Comparison of ENCODE assay signal across 11 mouse cellular contexts in the genomic region with DNA sequence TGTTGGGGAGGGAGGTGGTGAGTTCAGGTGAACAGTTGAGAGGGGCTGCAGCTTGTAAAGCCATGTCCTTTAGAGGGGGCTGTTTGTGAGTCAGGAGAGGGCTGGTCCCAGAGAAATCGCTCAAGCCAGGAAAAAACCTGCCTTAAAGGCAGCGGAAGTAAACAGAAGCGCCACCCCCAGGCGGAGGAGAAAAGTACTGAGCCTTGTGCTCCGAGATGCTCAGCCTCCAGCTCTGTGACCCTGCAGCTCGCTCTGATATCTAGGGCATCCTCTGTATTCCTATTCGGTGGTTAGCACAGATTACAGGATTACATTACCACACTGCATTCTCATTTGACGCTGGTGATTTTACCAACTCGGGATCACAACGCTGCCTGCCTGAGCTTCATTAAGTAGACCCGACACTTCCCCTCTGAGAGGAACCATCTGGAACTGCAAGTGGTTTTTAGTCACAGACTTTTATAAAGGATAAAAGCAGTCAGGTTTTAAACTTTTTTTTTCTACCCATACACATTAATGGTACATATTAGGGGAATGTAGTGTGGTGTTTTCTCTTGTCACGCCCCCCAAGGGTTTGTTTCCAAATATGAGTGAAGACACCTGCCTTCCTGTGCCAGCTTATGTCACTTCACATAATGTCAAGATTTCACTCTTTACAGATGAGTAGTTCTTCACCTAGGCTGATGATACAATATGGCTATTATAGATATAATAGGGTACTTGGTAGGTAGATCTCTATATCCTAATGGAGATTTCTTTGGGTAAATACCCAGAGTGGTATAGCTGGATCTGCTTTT.
A peak's percentile ranks its signal among the peaks of the same experiment; 100 is the strongest.
DNase-seq lines count a peak whose midpoint lies in the region; ATAC-seq and TF ChIP-seq lines count a peak whose summit lies in the region.
"Had no signal": no experiment of that assay in that cellular context is flagged by ENCODE, and none has a peak within 500 bp of the region (broad histone marks: within the 10 kb centered on the region; RNA-seq: fewer than 3 reads in every experiment).

No protein-coding gene starts in this region.

- peaks cover 6% of the 10 kb centered on the region for H3K4me1 ChIP-seq in hindbrain, embryonic 10.5 days (replicated peaks)
- no peaks in the 10 kb centered on the region for H3K4me1 ChIP-seq in hindbrain, embryonic 16.5 days (ENCODE audit: control insufficient read depth, insufficient read depth, low read depth, low read length)
- no peaks in the 10 kb centered on the region for H3K4me1 ChIP-seq in lung, embryonic 14.5 days (ENCODE audit: insufficient read depth)
- peaks cover 7% of the 10 kb centered on the region; the same call in 1 of the 2 replicates for H3K4me1 ChIP-seq in limb, embryonic 11.5 days (ENCODE audit: control insufficient read depth, insufficient read depth, low read length)
- H3K4me1 ChIP-seq: forebrain, embryonic 15.5 days; lung, embryonic 15.5 days had no signal

- H3K4me3 ChIP-seq in hindbrain, embryonic 10.5 days, result no peak overlapping the region
- no peak overlapping the region for H3K4me3 ChIP-seq in hindbrain, embryonic 16.5 days (ENCODE audit: low read length)
- no peak overlapping the region for H3K4me3 ChIP-seq in lung, embryonic 14.5 days (ENCODE audit: low read depth, low read length)
- H3K4me3 ChIP-seq in limb, embryonic 11.5 days (ENCODE audit: low read depth, low read length), result no peak overlapping the region
- H3K4me3 ChIP-seq: forebrain, embryonic 15.5 days; lung, embryonic 15.5 days had no signal

- H3K27ac ChIP-seq in hindbrain, embryonic 10.5 days, result no peak overlapping the region
- H3K27ac ChIP-seq in hindbrain, embryonic 16.5 days (ENCODE audit: low read depth, low read length), result no peak overlapping the region; the same call in 1 of the 2 replicates
- H3K27ac ChIP-seq in lung, embryonic 14.5 days (ENCODE audit: low read depth), result no peak overlapping the region
- no peak overlapping the region for H3K27ac ChIP-seq in limb, embryonic 11.5 days (replicated peaks; ENCODE audit: low read depth, low read length)
- H3K27ac ChIP-seq: forebrain, embryonic 15.5 days; lung, embryonic 15.5 days had no signal

- peak; percentile 7 for DNase-seq in hindbrain, embryonic 10.5 days (ENCODE audit: low spot score)
- peak; percentile 48 for DNase-seq in lung, embryonic 14.5 days
- no peak for DNase-seq in lung, postnatal 4 days
- peak; percentile 18 for DNase-seq in ZHBTc4 (ENCODE audit: low read depth, low spot score)
- peak; percentile 50 for DNase-seq in limb, embryonic 11.5 days (ENCODE audit: low spot score)
- no peak for DNase-seq in layer of hippocampus, postnatal 14 days (ENCODE audit: low spot score in 2 of 2)
- DNase-seq in frontal cortex, postnatal 36 days (ENCODE audit: low spot score in 2 of 2), result no peak
- DNase-seq: layer of hippocampus, postnatal 36 days had no signal

- H3K27me3 ChIP-seq in hindbrain, embryonic 10.5 days (ENCODE audit: insufficient read depth, poor library complexity, severe bottlenecking), result no peaks in the 10 kb centered on the region
- no peaks in the 10 kb centered on the region for H3K27me3 ChIP-seq in hindbrain, embryonic 16.5 days (replicated peaks; ENCODE audit: control insufficient read depth, insufficient read depth, low read length)
- no peaks in the 10 kb centered on the region for H3K27me3 ChIP-seq in lung, embryonic 14.5 days (ENCODE audit: insufficient read depth, low read length)
- no peaks in the 10 kb centered on the region for H3K27me3 ChIP-seq in limb, embryonic 11.5 days (ENCODE audit: control insufficient read depth, insufficient read depth, low read length)
- H3K27me3 ChIP-seq: forebrain, embryonic 15.5 days; lung, embryonic 15.5 days had no signal

- no peak for ATAC-seq in hindbrain, embryonic 16.5 days
- ATAC-seq in lung, embryonic 14.5 days (ENCODE audit: insufficient read depth), result no peak
- no peak for ATAC-seq in limb, embryonic 11.5 days (ENCODE audit: insufficient number of reproducible peaks, low FRiP score, low TSS enrichment, low read depth)
- ATAC-seq: forebrain, embryonic 15.5 days had no signal

- H3K36me3 ChIP-seq in hindbrain, embryonic 10.5 days, result no peaks in the 10 kb centered on the region
- H3K36me3 ChIP-seq in hindbrain, embryonic 16.5 days (ENCODE audit: control insufficient read depth, insufficient read depth, low read length), result no peaks in the 10 kb centered on the region
- H3K36me3 ChIP-seq in lung, embryonic 14.5 days (ENCODE audit: insufficient read depth), result no peaks in the 10 kb centered on the region
- H3K36me3 ChIP-seq in limb, embryonic 11.5 days (ENCODE audit: control insufficient read depth, insufficient read depth, low read length), result no peaks in the 10 kb centered on the region
- H3K36me3 ChIP-seq: lung, embryonic 15.5 days had no signal

- WGBS in hindbrain, embryonic 10.5 days, result 59% methylated on average over 12 of the region's 12 CpGs
- 54% methylated on average over 11 of the region's 12 CpGs for WGBS in hindbrain, embryonic 16.5 days
- WGBS in lung, embryonic 14.5 days, result 47% methylated on average over 12 of the region's 12 CpGs
- 51% methylated on average over 12 of the region's 12 CpGs for WGBS in limb, embryonic 11.5 days

- H3K9me3 ChIP-seq in hindbrain, embryonic 10.5 days, result no peaks in the 10 kb centered on the region
- no peaks in the 10 kb centered on the region for H3K9me3 ChIP-seq in hindbrain, embryonic 16.5 days (ENCODE audit: control insufficient read depth, low read length)
- no peaks in the 10 kb centered on the region for H3K9me3 ChIP-seq in lung, embryonic 14.5 days (ENCODE audit: low read depth, low read length)
- no peaks in the 10 kb centered on the region for H3K9me3 ChIP-seq in limb, embryonic 11.5 days (ENCODE audit: control insufficient read depth, low read length)
- H3K9me3 ChIP-seq: forebrain, embryonic 15.5 days; lung, embryonic 15.5 days had no signal

- no peak overlapping the region for H3K9ac ChIP-seq in hindbrain, embryonic 16.5 days (ENCODE audit: low read depth, low read length)
- no peak overlapping the region for H3K9ac ChIP-seq in lung, embryonic 14.5 days
- H3K9ac ChIP-seq in limb, embryonic 11.5 days (ENCODE audit: low read length), result no peak overlapping the region
- H3K9ac ChIP-seq: forebrain, embryonic 15.5 days; lung, embryonic 15.5 days had no signal

- no peak overlapping the region for H3K4me2 ChIP-seq in hindbrain, embryonic 16.5 days (ENCODE audit: low read length)
- no peak overlapping the region for H3K4me2 ChIP-seq in lung, embryonic 14.5 days
- H3K4me2 ChIP-seq in limb, embryonic 11.5 days (ENCODE audit: low read depth, severe bottlenecking), result no peak overlapping the region
- H3K4me2 ChIP-seq: forebrain, embryonic 15.5 days; lung, embryonic 15.5 days had no signal

- peak; percentile 25 for TF ChIP-seq CTCF in lung, embryonic 14.5 days (IDR thresholded peaks at IDR 0.05; ENCODE audit: low read depth)

Comparison
In these comparisons a context has a peak if more than half of its experiments do, and no peak if none do; other contexts are left out.
1. DNase-seq: peak in hindbrain, embryonic 10.5 days (single experiment), lung, embryonic 14.5 days (single experiment), ZHBTc4 (single experiment) and limb, embryonic 11.5 days (single experiment); none in lung, postnatal 4 days (0 of 2), layer of hippocampus, postnatal 14 days (0 of 2) and frontal cortex, postnatal 36 days (0 of 2).